Mouse (Mus musculus) layer of hippocampus, postnatal 36 days (tissue): ENCODE results near the gene Pou3f1. TPM values are rescaled to one million over a fixed set of nuclear protein-coding genes. Genes with fewer than 3 reads are reported as not detected.
A peak's percentile ranks its signal among the peaks of the same experiment; 100 is the strongest.
"Not testable (repeated sequence)": the region's sequence is repeated elsewhere in the genome, so short reads cannot be mapped to it uniquely, and the experiment has no call there.

ENCODE experiments used
- DNase-seq, 2 experiments: peaks; one replicate each; pipeline ENCODE4 v3.0.0; 2022
- total RNA-seq, 2 experiments: library from RNA; stranded (reverse); gene quantifications; 2 replicates each; pipeline ENCODE4 v1.2.3; 2021

Pou3f1 gene
- total RNA-seq, 2 experiments from 2014 or later, result 42.7 to 44.9 TPM

GRCm38 (mm10) chr4:124693135-124693894 lies 36.7 kb downstream of the Pou3f1 start, which contains the start of gene Utp11:
Utp11 (minus strand) TSS chr4:124693600.
- DNase-seq, result peak; percentile 83

- no peak for DNase-seq
Measured at GRCm38 (mm10) chr4:124694572-124694971, 38.0 kb downstream of the Pou3f1 start.

GRCm38 (mm10) chr4:124695786-124696516 lies 39.3 kb downstream of the Pou3f1 start:
- DNase-seq, result no peak

- no peak for DNase-seq
Measured at GRCm38 (mm10) chr4:124699791-124700190, 43.2 kb downstream of the Pou3f1 start.

GRCm38 (mm10) chr4:124700248-124700971 lies 43.8 kb downstream of the Pou3f1 start, which contains the start of gene Fhl3:
Fhl3 (plus strand) TSS chr4:124700701.
- DNase-seq, result no peak

GRCm38 (mm10) chr4:124701052-124701845 lies 44.6 kb downstream of the Pou3f1 start:
- DNase-seq, result no peak

- no peak for DNase-seq
Measured at GRCm38 (mm10) chr4:124701916-124702315, 45.3 kb downstream of the Pou3f1 start.

GRCm38 (mm10) chr4:124703406-124703805 lies 46.8 kb downstream of the Pou3f1 start:
- no peak for DNase-seq

- DNase-seq, result no peak
Measured at GRCm38 (mm10) chr4:124703881-124704796, 47.5 kb downstream of the Pou3f1 start.

- DNase-seq, result no peak
Measured at GRCm38 (mm10) chr4:124704797-124705474, 48.3 kb downstream of the Pou3f1 start.

- DNase-seq, result no peak
Measured at GRCm38 (mm10) chr4:124705661-124706269, 49.2 kb downstream of the Pou3f1 start.

GRCm38 (mm10) chr4:124707381-124708199 lies 51.0 kb downstream of the Pou3f1 start:
- DNase-seq, result not testable (repeated sequence)

GRCm38 (mm10) chr4:124708200-124708517 lies 51.6 kb downstream of the Pou3f1 start:
- DNase-seq, result not testable (repeated sequence)

GRCm38 (mm10) chr4:124708518-124709477 lies 52.2 kb downstream of the Pou3f1 start:
- peak; percentile 65 to 67 for DNase-seq

GRCm38 (mm10) chr4:124709961-124710446 lies 53.4 kb downstream of the Pou3f1 start:
- DNase-seq, result no peak
